In genomic region chr7:81341563-81341962, GRCm38 (mm10) we compare ENCODE assay signal across 9 mouse cellular contexts. TPM values are rescaled to one million over a fixed set of nuclear protein-coding genes. Genes with fewer than 3 reads are reported as not detected.
DNase-seq lines count a peak whose midpoint lies in the region; ATAC-seq lines count a peak whose summit lies in the region.
"Had no signal": no experiment of that assay in that cellular context is flagged by ENCODE, and none has a peak within 500 bp of the region (broad histone marks: within the 10 kb centered on the region; RNA-seq: fewer than 3 reads in every experiment).

No protein-coding gene starts in this region.

- no peaks in the 10 kb centered on the region for H3K27me3 ChIP-seq in hindbrain, embryonic 14.5 days (ENCODE audit: control insufficient read depth, insufficient read depth, low read length)
- no peaks in the 10 kb centered on the region for H3K27me3 ChIP-seq in hindbrain, embryonic 16.5 days (replicated peaks; ENCODE audit: control insufficient read depth, insufficient read depth, low read length)
- H3K27me3 ChIP-seq in liver, embryonic 13.5 days = no peaks in the 10 kb centered on the region

- no peak overlapping the region for H3K4me2 ChIP-seq in hindbrain, embryonic 14.5 days (replicated peaks)
- H3K4me2 ChIP-seq in hindbrain, embryonic 16.5 days (ENCODE audit: low read length) = no peak overlapping the region
- peak overlapping the region; percentile 93; the same call in 1 of the 2 replicates for H3K4me2 ChIP-seq in liver, embryonic 13.5 days

- peak; percentile 55 for DNase-seq in hindbrain, embryonic 14.5 days (ENCODE audit: low spot score)
- peak; percentile 40 to 48 for DNase-seq in B cell, adult 2 months
- peak; percentile 35 for DNase-seq in Muller cell, postnatal 12 days (ENCODE audit: inconsistent ontology term)
- DNase-seq in liver, embryonic 13.5 days = no peak
- DNase-seq in right cerebral cortex, postnatal 14 days = no peak
- DNase-seq in left cerebral cortex, adult 11 months (ENCODE audit: low spot score) = no peak
- no peak for DNase-seq in layer of hippocampus, adult 11-12 months (ENCODE audit: low spot score)

- peaks cover 58% of the 10 kb centered on the region for H3K36me3 ChIP-seq in hindbrain, embryonic 14.5 days (replicated peaks; ENCODE audit: control insufficient read depth, insufficient read depth)
- H3K36me3 ChIP-seq in hindbrain, embryonic 16.5 days (ENCODE audit: control insufficient read depth, insufficient read depth, low read length) = peaks cover 24% of the 10 kb centered on the region
- H3K36me3 ChIP-seq in liver, embryonic 13.5 days = peaks cover 65% of the 10 kb centered on the region

- ATAC-seq in hindbrain, embryonic 14.5 days (ENCODE audit: low FRiP score) = no peak
- no peak for ATAC-seq in hindbrain, embryonic 16.5 days
- no peak for ATAC-seq in liver, embryonic 13.5 days (ENCODE audit: low read depth)

- WGBS in hindbrain, embryonic 14.5 days = 52% methylated on average over 3 of the region's 3 CpGs
- 54% methylated on average over 3 of the region's 3 CpGs for WGBS in hindbrain, embryonic 16.5 days
- 35% methylated on average over 3 of the region's 3 CpGs for WGBS in liver, embryonic 13.5 days (ENCODE audit: insufficient replicate concordance)

- no peak overlapping the region for H3K27ac ChIP-seq in hindbrain, embryonic 14.5 days
- no peak overlapping the region for H3K27ac ChIP-seq in hindbrain, embryonic 16.5 days (ENCODE audit: low read depth, low read length)
- no peak overlapping the region for H3K27ac ChIP-seq in liver, embryonic 13.5 days
- H3K27ac ChIP-seq: macrophage had no signal

- H3K9me3 ChIP-seq in hindbrain, embryonic 14.5 days (ENCODE audit: control insufficient read depth, low read length) = no peaks in the 10 kb centered on the region
- no peaks in the 10 kb centered on the region for H3K9me3 ChIP-seq in hindbrain, embryonic 16.5 days (ENCODE audit: control insufficient read depth, low read length)
- H3K9me3 ChIP-seq in liver, embryonic 13.5 days (replicated peaks) = no peaks in the 10 kb centered on the region

- H3K9ac ChIP-seq in hindbrain, embryonic 14.5 days = no peak overlapping the region
- H3K9ac ChIP-seq in hindbrain, embryonic 16.5 days (ENCODE audit: low read depth, low read length) = no peak overlapping the region
- no peak overlapping the region for H3K9ac ChIP-seq in liver, embryonic 13.5 days

- H3K4me3 ChIP-seq in hindbrain, embryonic 14.5 days (replicated peaks; ENCODE audit: low read length) = no peak overlapping the region
- H3K4me3 ChIP-seq in hindbrain, embryonic 16.5 days (ENCODE audit: low read length) = no peak overlapping the region
- no peak overlapping the region for H3K4me3 ChIP-seq in liver, embryonic 13.5 days (replicated peaks)

- peaks cover 14% of the 10 kb centered on the region for H3K4me1 ChIP-seq in hindbrain, embryonic 14.5 days (replicated peaks; ENCODE audit: control insufficient read depth, insufficient read depth, low read length)
- H3K4me1 ChIP-seq in hindbrain, embryonic 16.5 days (ENCODE audit: control insufficient read depth, insufficient read depth, low read depth, low read length) = peaks cover 19% of the 10 kb centered on the region
- H3K4me1 ChIP-seq in liver, embryonic 13.5 days (replicated peaks) = peaks cover 39% of the 10 kb centered on the region

RNA-seq across cellular contexts. Expression of gene Rps17, which starts 3.5 kb away (rescaled TPM):
- 653 and 807 TPM in 2 replicates for polyA plus RNA-seq in hindbrain, embryonic 14.5 days (2014; fragmentation: Nextera tagmentation; extraction: Ambion mirVana)
- polyA plus RNA-seq in hindbrain, embryonic 16.5 days (2015; fragmentation: Nextera tagmentation; extraction: Ambion mirVana) = 598 and 658 TPM in 2 replicates
- polyA plus RNA-seq in liver, embryonic 13.5 days (2015; fragmentation: Nextera tagmentation; extraction: Ambion mirVana) = 979 and 995 TPM in 2 replicates

Comparison
In these comparisons a context has a peak if more than half of its experiments do, and no peak if none do; other contexts are left out.
1. DNase-seq: peak in hindbrain, embryonic 14.5 days (single experiment), B cell, adult 2 months (2 of 2) and Muller cell, postnatal 12 days (single experiment); none in liver, embryonic 13.5 days (single experiment), right cerebral cortex, postnatal 14 days (single experiment), left cerebral cortex, adult 11 months (single experiment) and layer of hippocampus, adult 11-12 months (single experiment).